Mouse (Mus musculus) fibroblast of lung, adult 2 months (primary cell): ENCODE measurements at regions not wholly inside any gene's neighbourhood (a gene's known extent, or its start where the extent isn't known, plus 50 kb on each side); places are given as distances from the start of the nearest gene placed in this dataset.

Source experiments
- DNase-seq: peaks from one replicate; pipeline ENCODE4 v3.0.0-alpha.2; 2011; ENCODE audit warnings: low read depth

- DNase-seq: no peak
Observed at GRCm38 (mm10) chr8:53749263-53749662, 110.4 kb upstream of the Neil3 start.

GRCm38 (mm10) chr8:53769211-53769610, 130.3 kb upstream of the Neil3 start:
- no peak for DNase-seq

- DNase-seq: no peak
Observed at GRCm38 (mm10) chr8:53775511-53775910, 136.6 kb upstream of the Neil3 start.

- DNase-seq: no peak
Observed at GRCm38 (mm10) chr8:53780886-53781285, 142.0 kb upstream of the Neil3 start.

GRCm38 (mm10) chr8:53781885-53782284, 143.0 kb upstream of the Neil3 start:
- no peak for DNase-seq

- DNase-seq: no peak
Observed at GRCm38 (mm10) chr8:53788202-53788601, 149.3 kb upstream of the Neil3 start.

GRCm38 (mm10) chr8:53821148-53821547, 182.3 kb upstream of the Neil3 start:
- DNase-seq: no peak

- DNase-seq: no peak
Observed at GRCm38 (mm10) chr8:53827395-53827794, 188.5 kb upstream of the Neil3 start.

- no peak for DNase-seq
Observed at GRCm38 (mm10) chr8:53847821-53848220, 209.0 kb upstream of the Neil3 start.

- no peak for DNase-seq
Observed at GRCm38 (mm10) chr8:53868567-53868966, 208.8 kb upstream of the Vegfc start.

- no peak for DNase-seq
Observed at GRCm38 (mm10) chr8:53869997-53870596, 207.3 kb upstream of the Vegfc start.

- DNase-seq: no peak
Observed at GRCm38 (mm10) chr8:53872033-53872619, 205.3 kb upstream of the Vegfc start.

GRCm38 (mm10) chr8:53878846-53879245, 198.6 kb upstream of the Vegfc start:
- DNase-seq: no peak

- DNase-seq: no peak
Observed at GRCm38 (mm10) chr8:53881551-53881950, 195.9 kb upstream of the Vegfc start.

GRCm38 (mm10) chr8:53892205-53892710, 185.1 kb upstream of the Vegfc start:
- no peak for DNase-seq

- no peak for DNase-seq
Observed at GRCm38 (mm10) chr8:53892770-53893169, 184.6 kb upstream of the Vegfc start.

GRCm38 (mm10) chr8:53922343-53922742, 155.1 kb upstream of the Vegfc start:
- DNase-seq: no peak

- DNase-seq: no peak
Observed at GRCm38 (mm10) chr8:53930685-53931084, 146.7 kb upstream of the Vegfc start.

- no peak for DNase-seq
Observed at GRCm38 (mm10) chr8:53938392-53938791, 139.0 kb upstream of the Vegfc start.

- DNase-seq: no peak
Observed at GRCm38 (mm10) chr8:53939519-53939918, 137.9 kb upstream of the Vegfc start.

GRCm38 (mm10) chr8:53941144-53941543, 136.3 kb upstream of the Vegfc start:
- DNase-seq: no peak

- DNase-seq: no peak
Observed at GRCm38 (mm10) chr8:53945561-53945960, 131.8 kb upstream of the Vegfc start.

- DNase-seq: no peak
Observed at GRCm38 (mm10) chr8:53947384-53947783, 130.0 kb upstream of the Vegfc start.
